ENCODE assay signal across 34 mouse cellular contexts in the genomic region with DNA sequence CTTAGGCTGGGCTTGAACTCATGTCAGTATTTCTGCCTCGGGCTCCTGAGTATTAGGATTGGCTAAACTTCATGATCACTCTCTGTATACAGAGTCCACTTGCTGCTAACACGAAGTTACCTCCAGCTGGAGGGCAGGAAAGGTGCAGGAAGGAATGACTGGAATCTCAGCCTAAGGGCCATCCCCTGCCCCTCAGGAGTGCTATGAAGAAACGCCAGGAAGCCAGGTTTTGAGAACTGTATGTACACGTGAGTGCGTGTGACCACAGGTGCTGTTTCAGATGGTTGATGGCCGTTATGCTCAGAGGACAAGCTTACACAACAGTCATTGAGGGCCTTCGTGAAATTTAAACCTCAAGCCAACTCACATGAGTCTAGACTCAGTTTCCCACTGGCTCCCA. TPM values are rescaled to one million over a fixed set of nuclear protein-coding genes. Genes with fewer than 3 reads are reported as not detected.
"Had no signal": no experiment of that assay in that cellular context is flagged by ENCODE, and none has a peak within 500 bp of the region (broad histone marks: within the 10 kb centered on the region; RNA-seq: fewer than 3 reads in every experiment).

No protein-coding gene starts in this region.

- ATAC-seq: hindbrain, embryonic 16.5 days; intestine, embryonic 16.5 days had no signal

- H3K4me1 ChIP-seq: limb, embryonic 10.5 days; limb, embryonic 12.5 days; liver, embryonic 13.5 days; liver, embryonic 15.5 days had no signal

- H3K27ac ChIP-seq: heart, adult 2 months; hindbrain, embryonic 14.5 days; layer of hippocampus, adult 2 months; left cerebral cortex, adult 2 months; limb, embryonic 10.5 days; limb, embryonic 12.5 days; liver, embryonic 13.5 days; liver, embryonic 15.5 days had no signal

- DNase-seq: gastrocnemius, postnatal 14 days; gastrocnemius, postnatal 36 days; heart, adult 2 months; heart, postnatal 10 days; heart, postnatal 36 days; kidney, adult 18-20 months; kidney, adult 8-10 months; kidney, postnatal 10 days; kidney, postnatal 25 days; kidney, postnatal 4 days; liver; liver, embryonic 13.5 days had no signal

- H3K9ac ChIP-seq: heart, embryonic 12.5 days; hindbrain, embryonic 14.5 days; limb, embryonic 12.5 days; liver, embryonic 13.5 days; liver, embryonic 15.5 days had no signal

- H3K9me3 ChIP-seq: heart, embryonic 12.5 days; limb, embryonic 10.5 days; limb, embryonic 12.5 days; liver, embryonic 13.5 days; liver, embryonic 15.5 days had no signal

- H3K36me3 ChIP-seq: heart, embryonic 12.5 days; limb, embryonic 10.5 days; limb, embryonic 12.5 days; liver, embryonic 13.5 days; liver, embryonic 15.5 days had no signal

- H3K4me2 ChIP-seq: heart, embryonic 12.5 days; hindbrain, embryonic 14.5 days; limb, embryonic 12.5 days; liver, embryonic 11.5 days; liver, embryonic 13.5 days; liver, embryonic 15.5 days had no signal

- H3K27me3 ChIP-seq: limb, embryonic 12.5 days had no signal

- H3K4me3 ChIP-seq: heart, adult 2 months; heart, embryonic 12.5 days; layer of hippocampus, adult 2 months; left cerebral cortex, adult 2 months; limb, embryonic 10.5 days; limb, embryonic 12.5 days; liver, embryonic 13.5 days; liver, embryonic 15.5 days had no signal

RNA-seq across cellular contexts. Expression of a gene that starts 4.2 kb away (rescaled TPM):
- total RNA-seq: gastrocnemius, adult 18-20 months; gastrocnemius, adult 8-10 months; gastrocnemius, postnatal 14 days; gastrocnemius, postnatal 36 days; heart, adult 2 months; heart, postnatal 10 days; heart, postnatal 36 days; hematopoietic stem cell, adult 5-6 weeks; layer of hippocampus, adult 2 months; layer of hippocampus, postnatal 10 days; layer of hippocampus, postnatal 25 days; left cerebral cortex, adult 2 months; left cerebral cortex, postnatal 36 days had no signal
- polyA plus RNA-seq: heart, adult 2 months; heart, embryonic 12.5 days; heart, embryonic 14.5 days; heart, embryonic 16.5 days; hindbrain, embryonic 11.5 days; hindbrain, embryonic 14.5 days; hindbrain, embryonic 16.5 days; intestine, embryonic 14.5 days; intestine, embryonic 16.5 days; kidney, embryonic 14.5 days; kidney, embryonic 16.5 days; limb, embryonic 10.5 days; limb, embryonic 12.5 days; liver, embryonic 11.5 days; liver, embryonic 13.5 days; liver, embryonic 15.5 days had no signal
